Mouse (Mus musculus): ENCODE results near the gene Pde6d. TPM values are rescaled to one million over a fixed set of nuclear protein-coding genes. Genes with fewer than 3 reads are reported as not detected.
A peak's percentile ranks its signal among the peaks of the same experiment; 100 is the strongest.
"Not testable (repeated sequence)": the region's sequence is repeated elsewhere in the genome, so short reads cannot be mapped to it uniquely, and the experiment has no call there.

Gene Pde6d
- polyA plus RNA-seq, 1 experiment from 2014 or later, result 103 TPM

DNA sequence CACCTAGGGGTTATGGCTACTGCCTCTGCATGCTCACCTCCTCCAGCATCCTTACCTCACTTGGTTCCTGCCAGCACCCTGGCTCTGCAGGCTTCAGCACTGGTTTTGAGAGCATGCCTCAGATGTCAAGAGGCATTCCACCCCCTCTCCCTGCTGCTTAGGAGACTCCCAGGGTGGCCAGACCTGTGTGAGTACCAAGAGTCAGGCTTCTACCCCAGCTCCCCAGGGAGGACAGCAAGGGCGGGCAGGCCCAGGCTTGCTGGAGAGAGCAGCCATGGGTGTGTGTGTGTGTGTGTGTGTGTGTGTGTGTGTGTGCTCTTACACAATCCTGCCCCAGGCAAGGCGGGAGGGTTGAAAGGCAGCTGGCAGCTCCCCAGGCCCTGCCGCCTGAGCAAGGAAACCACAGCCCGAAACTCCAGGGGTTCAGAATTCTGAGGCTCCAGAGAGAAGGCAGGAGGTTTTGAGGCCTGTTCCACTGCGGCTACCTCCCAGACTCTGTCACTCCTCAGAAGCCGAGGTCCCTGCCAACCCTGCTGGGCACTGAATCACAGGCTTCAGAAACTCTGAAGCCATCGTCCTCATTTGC lies 60.0 kb downstream of the Pde6d start:
- no peak for ATAC-seq (ENCODE audit: low read depth)
- peak overlapping the region; percentile 61 for H3K27ac ChIP-seq (replicated peaks)
- 48% methylated on average over 7 of the region's 7 CpGs for WGBS

DNA sequence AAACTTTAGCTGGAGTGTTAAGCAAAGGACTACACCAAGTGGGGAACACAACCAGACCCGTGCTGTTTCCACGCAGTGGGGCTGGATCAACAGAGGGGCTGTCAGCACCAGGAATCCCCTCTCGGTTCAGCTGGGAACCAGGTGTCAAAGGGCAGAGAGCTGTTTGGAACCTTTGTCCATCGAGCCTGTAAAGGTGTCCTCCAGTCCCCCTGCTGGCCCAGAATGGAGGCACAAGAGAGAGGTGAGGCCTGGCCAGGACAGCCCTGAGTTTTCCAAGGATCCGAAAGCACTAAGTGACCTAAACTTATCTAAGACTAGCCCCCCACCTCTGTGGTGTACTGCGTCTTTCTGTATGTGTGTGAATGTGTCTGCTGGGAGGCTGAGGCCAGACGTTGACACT lies 62.1 kb downstream of the Pde6d start:
- H3K4me2 ChIP-seq, result no peak overlapping the region
- H3K9ac ChIP-seq, result no peak overlapping the region
- no peak for ATAC-seq (ENCODE audit: low read depth)
- no peaks in the 10 kb centered on the region for H3K9me3 ChIP-seq
- H3K4me3 ChIP-seq, result no peak overlapping the region
- H3K36me3 ChIP-seq, result no peaks in the 10 kb centered on the region
- peaks cover 25% of the 10 kb centered on the region for H3K4me1 ChIP-seq (replicated peaks)
- H3K27me3 ChIP-seq, result no peaks in the 10 kb centered on the region
- H3K27ac ChIP-seq (replicated peaks), result no peak overlapping the region
- 42% methylated on average over 7 of the region's 7 CpGs for WGBS

More for the DNA sequence above, 60.0 kb downstream of the Pde6d start:
- H3K9me3 ChIP-seq, result no peaks in the 10 kb centered on the region
- H3K4me3 ChIP-seq, result no peak overlapping the region
- H3K4me1 ChIP-seq (replicated peaks), result peaks cover 25% of the 10 kb centered on the region
- no peaks in the 10 kb centered on the region for H3K27me3 ChIP-seq
- H3K36me3 ChIP-seq, result no peaks in the 10 kb centered on the region
- no peak overlapping the region for H3K4me2 ChIP-seq
- H3K9ac ChIP-seq, result peak overlapping the region; percentile 50

DNA sequence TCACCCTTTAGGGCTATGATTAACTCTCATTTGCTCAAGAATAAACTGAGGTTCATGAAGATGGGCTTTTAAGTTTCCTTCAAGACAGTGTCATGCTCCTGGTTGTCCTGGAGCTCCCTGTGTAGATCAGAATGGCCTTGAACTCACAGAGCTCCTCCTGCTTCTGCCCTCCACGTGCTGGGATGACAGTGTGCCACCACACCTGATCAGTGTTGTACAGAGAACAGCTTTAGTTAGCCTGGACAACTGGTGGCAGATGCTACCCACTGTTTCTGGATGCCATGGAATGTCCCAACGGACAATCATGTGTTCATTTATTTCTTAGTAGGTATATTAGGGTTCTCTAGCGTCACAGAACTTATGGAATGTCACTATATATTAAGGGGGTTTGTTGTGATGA lies 65.4 kb downstream of the Pde6d start:
- Histone ChIP-seq H3K36me3 (no peaks in the 10 kb centered on the region), H3K9me3 (no peaks in the 10 kb centered on the region), H3K4me1 (replicated peaks) (peaks cover 4% of the 10 kb centered on the region), H3K27ac (replicated peaks) (no peak overlapping the region), H3K9ac (no peak overlapping the region), H3K4me2 (no peak overlapping the region), H3K27me3 (no peaks in the 10 kb centered on the region), H3K4me3 (no peak overlapping the region)
- 64% methylated on average over 3 of the region's 3 CpGs for WGBS
- no peak for ATAC-seq (ENCODE audit: low read depth)

DNA sequence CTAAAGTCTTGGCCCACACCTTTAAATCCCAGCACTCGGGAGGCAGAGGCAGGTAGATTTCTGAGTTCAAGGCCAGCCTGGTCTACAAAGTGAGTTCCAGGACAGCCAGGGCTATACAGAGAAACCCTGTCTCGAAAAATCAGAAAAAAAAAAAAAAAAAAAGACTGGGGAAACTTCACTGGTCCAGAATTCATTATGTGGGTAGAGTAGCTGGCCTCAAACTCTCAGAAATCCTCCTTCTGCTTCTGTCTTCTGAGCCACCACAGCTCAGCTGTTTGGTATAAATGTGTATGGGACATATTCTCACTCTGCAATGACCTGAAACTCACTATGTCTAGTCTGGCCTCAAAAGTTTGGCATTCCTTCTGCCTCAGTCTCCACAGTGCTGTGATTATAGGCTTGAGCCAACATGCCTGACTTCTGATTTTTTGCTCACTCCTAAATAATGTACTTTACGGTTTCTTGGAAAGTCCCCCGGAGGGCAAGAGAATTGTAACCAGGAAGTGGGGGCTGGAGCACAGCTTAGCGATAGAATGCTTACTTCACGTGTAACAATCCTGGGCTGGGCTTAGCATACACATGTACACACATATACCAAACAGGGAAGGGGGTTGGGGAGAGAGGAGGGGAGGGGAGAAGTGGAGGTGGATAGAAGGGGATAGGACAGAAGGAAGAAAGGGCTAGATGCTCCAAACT lies 66.6 kb downstream of the Pde6d start:
- no peak overlapping the region for H3K27ac ChIP-seq (replicated peaks)
- H3K9ac ChIP-seq, result no peak overlapping the region
- peaks cover 13% of the 10 kb centered on the region for H3K4me1 ChIP-seq (replicated peaks)
- H3K4me3 ChIP-seq, result no peak overlapping the region
- no peaks in the 10 kb centered on the region for H3K27me3 ChIP-seq
- H3K4me2 ChIP-seq, result no peak overlapping the region
- H3K9me3 ChIP-seq, result no peaks in the 10 kb centered on the region
- ATAC-seq (ENCODE audit: low read depth), result no peak
- no peaks in the 10 kb centered on the region for H3K36me3 ChIP-seq
- 76% methylated on average over 6 of the region's 6 CpGs for WGBS

DNA sequence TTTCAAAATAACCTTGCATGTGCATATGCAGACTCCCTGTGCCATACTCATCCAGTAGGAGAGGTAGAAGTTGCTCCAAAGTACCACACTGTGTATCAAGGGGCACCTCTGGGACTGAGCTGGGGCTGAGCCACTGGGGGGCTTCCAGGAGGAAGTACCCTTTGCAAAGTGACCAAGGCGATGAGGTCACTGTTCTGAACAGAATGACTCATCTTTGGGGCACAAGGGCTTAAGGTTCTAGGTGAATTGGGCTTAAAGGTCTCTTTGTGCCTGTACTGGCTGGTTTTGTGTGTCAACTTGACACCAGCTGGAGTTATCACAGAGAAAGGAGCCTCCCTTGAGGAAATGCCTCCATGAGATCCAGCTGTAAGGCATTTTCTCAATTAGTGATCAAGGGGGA lies 69.4 kb downstream of the Pde6d start:
- WGBS, result 67% methylated on average over 1 of the region's 1 CpGs
- ATAC-seq (ENCODE audit: low read depth); H3K27ac ChIP-seq (replicated peaks); H3K4me3 ChIP-seq; H3K9me3 ChIP-seq; H3K4me2 ChIP-seq; H3K9ac ChIP-seq; H3K27me3 ChIP-seq; H3K36me3 ChIP-seq: not testable (repeated sequence)
- peaks cover 28% of the 10 kb centered on the region for H3K4me1 ChIP-seq (replicated peaks)

DNA sequence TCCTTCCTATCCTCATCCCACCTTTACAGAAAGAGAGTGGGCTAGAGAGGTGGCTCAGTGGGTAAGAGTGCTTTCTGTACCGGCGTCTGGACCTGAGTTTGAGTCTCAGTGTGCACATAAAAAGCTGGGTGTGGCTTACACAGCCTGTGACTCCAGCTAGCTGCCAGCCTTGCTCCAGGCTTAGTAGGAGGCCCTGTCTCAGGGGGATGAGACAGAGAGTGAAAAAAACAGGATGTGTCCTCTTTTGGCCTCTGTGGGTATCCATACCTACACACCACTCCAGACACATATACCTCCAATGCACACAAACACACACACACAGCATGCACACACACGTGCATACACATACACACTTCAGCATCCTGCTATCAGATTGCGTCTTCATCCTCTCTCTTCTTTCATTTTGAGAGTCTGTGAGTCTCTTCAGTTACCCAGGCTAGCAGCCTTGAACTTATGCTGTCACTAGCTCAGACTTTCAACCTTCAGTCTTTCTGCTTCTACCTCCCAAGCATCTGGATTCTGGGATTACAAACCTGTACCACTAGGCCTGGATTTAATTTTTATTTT lies 70.2 kb downstream of the Pde6d start:
- H3K27me3 ChIP-seq, result no peaks in the 10 kb centered on the region
- no peaks in the 10 kb centered on the region for H3K36me3 ChIP-seq
- 0 out of 2 replicates have a peak, but pooled peaks have one; percentile 4 for ATAC-seq (ENCODE audit: low read depth)
- no peak overlapping the region for H3K4me3 ChIP-seq
- 78% methylated on average over 4 of the region's 4 CpGs for WGBS
- peak overlapping the region; percentile 75 for H3K27ac ChIP-seq (replicated peaks)
- H3K4me2 ChIP-seq, result no peak overlapping the region
- H3K9me3 ChIP-seq, result no peaks in the 10 kb centered on the region
- no peak overlapping the region for H3K9ac ChIP-seq
- H3K4me1 ChIP-seq (replicated peaks), result peaks cover 28% of the 10 kb centered on the region

DNA sequence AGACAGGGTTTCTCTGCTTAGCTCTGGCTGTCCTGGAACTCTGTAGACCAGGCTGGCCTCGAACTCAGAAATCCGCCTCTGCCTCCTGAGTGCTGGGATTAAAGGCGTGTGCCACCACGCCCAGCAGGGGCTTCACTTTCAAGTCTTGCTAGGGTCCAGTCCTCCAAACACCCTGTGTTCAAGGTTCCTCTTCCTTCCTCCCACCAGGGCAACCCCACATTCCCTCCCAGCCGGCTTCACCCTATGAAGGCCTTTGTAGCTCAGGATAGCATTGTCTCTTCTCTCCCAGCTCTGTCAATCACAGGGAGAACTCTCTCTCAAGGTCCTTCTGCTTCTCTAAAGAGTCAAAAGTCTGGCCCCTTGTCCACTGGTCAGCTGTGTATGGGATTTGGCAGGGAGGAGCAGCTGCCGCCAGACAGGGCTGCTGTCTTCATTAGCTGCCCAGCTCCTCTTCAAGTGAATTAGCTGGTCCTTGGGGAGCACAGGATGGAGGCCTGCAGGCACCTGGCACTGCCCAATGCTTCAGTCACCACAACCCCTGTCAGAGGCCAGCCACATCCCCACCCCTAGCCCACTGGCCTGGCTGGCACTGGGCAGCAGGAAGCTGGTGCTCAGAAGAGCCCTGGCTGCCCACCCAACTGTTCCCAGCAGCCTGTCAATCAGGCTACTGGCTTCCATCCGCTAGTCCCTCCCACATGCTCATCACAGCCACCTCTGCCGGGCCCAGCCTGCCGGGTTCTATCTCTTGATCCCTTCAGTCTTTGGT lies 71.6 kb downstream of the Pde6d start:
- Histone ChIP-seq H3K4me3 (no peak overlapping the region), H3K27ac (replicated peaks) (peak overlapping the region; percentile 75), H3K9ac (no peak overlapping the region), H3K4me1 (replicated peaks) (peaks cover 39% of the 10 kb centered on the region), H3K36me3 (no peaks in the 10 kb centered on the region), H3K27me3 (no peaks in the 10 kb centered on the region), H3K4me2 (no peak overlapping the region), H3K9me3 (no peaks in the 10 kb centered on the region)
- 46% methylated on average over 9 of the region's 9 CpGs for WGBS
- ATAC-seq (ENCODE audit: low read depth), result no peak

DNA sequence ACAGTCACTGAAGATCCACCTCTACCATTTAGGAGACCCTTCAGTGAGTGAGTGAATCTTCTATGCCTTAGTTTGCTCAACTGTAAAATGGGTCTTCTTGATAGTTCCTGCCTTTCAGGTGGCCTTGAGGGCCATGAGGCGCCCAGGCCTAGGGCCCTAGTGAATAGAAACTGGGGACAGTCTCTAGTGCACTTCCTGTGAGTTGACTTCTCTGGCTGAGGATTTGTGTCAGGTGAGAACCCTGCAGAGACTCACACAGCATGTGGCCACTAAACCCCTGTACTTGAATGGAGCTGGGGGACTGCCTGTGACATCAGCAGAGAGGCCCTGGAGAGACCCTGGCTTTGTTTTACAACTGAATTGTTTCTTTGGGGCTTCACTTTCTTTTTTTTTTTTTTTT lies 72.2 kb downstream of the Pde6d start:
- Histone ChIP-seq H3K9me3 (no peaks in the 10 kb centered on the region), H3K9ac (no peak overlapping the region), H3K27me3 (no peaks in the 10 kb centered on the region), H3K36me3 (no peaks in the 10 kb centered on the region), H3K4me1 (replicated peaks) (peaks cover 44% of the 10 kb centered on the region), H3K4me3 (no peak overlapping the region), H3K27ac (replicated peaks) (peak overlapping the region; percentile 75; the same call in 1 of the 2 replicates), H3K4me2 (no peak overlapping the region)
- 84% methylated on average over 1 of the region's 1 CpGs for WGBS
- no peak for ATAC-seq (ENCODE audit: low read depth)

DNA sequence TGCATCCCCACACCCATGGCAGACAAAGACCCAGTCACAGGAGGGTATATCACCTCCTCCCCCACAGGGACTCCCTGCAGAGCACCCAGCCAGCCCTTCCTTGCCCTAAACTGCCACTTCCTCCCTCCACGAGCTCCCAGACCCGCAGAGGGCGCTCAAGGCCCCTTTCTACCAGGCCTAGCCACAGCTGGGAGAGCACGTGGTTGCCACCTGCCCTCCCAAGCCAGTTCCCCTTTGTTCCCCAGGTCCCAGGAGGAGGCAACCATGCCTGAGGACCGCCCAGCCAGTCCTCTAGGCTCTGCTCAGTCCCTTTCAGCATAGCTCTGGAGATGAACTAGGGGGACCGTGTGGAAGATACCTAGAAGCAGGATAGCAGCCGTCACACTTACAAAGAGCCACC lies 73.0 kb downstream of the Pde6d start:
- 7% methylated on average over 7 of the region's 7 CpGs for WGBS
- Histone ChIP-seq H3K4me1 (replicated peaks) (peaks cover 53% of the 10 kb centered on the region), H3K4me2 (no peak overlapping the region), H3K36me3 (no peaks in the 10 kb centered on the region), H3K27me3 (no peaks in the 10 kb centered on the region), H3K9ac (peak overlapping the region; percentile 46), H3K27ac (replicated peaks) (peak overlapping the region; percentile 73), H3K4me3 (no peak overlapping the region), H3K9me3 (no peaks in the 10 kb centered on the region)
- peak; percentile 62 for ATAC-seq (ENCODE audit: low read depth)

DNA sequence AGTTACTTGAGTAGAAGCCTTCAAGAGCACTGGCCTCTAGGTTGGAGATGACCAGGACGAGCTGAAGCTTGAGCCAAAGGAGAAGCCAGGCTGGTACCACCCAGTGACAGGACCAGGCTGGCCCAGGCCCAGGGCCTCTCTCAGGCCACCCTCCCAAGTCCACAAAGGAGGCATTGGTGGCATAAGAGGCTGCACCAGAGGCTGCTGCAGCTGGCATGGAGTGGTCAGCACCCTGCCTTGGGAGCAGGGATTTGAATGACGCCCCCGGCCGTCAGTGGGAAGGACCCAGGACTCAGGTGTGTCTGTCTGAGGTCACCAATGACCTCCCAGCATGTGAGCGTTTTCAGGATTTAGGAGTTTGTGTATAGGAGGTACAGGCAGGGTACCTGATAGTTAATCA lies 74.6 kb downstream of the Pde6d start:
- H3K9me3 ChIP-seq, result no peaks in the 10 kb centered on the region
- WGBS, result 89% methylated on average over 5 of the region's 5 CpGs
- H3K36me3 ChIP-seq, result no peaks in the 10 kb centered on the region
- H3K4me2 ChIP-seq, result no peak overlapping the region
- H3K27me3 ChIP-seq, result no peaks in the 10 kb centered on the region
- H3K4me1 ChIP-seq (replicated peaks), result peaks cover 64% of the 10 kb centered on the region
- no peak overlapping the region for H3K4me3 ChIP-seq
- no peak overlapping the region for H3K9ac ChIP-seq
- ATAC-seq (ENCODE audit: low read depth), result no peak
- no peak overlapping the region for H3K27ac ChIP-seq (replicated peaks)

DNA sequence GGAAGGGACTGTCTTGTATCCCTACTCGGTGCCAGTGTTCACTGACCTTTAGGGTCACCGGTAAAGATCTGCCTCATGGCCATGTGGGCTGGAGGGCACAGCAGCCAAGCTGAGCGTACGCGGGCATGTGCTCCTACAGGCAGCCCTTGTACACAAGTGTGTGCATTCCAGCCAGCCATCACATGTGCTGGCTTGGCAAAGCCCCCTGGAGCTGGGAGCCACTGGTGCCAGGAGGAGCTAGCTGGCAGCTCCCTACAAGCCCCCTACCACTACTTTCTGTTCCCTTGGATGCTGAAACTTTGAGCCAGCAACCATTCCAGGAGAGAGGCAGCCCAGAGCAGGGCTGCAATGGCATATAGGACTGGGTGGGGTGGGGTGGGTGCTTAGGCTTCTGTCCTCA lies 76.0 kb downstream of the Pde6d start:
- H3K27me3 ChIP-seq, result no peaks in the 10 kb centered on the region
- peaks cover 70% of the 10 kb centered on the region for H3K4me1 ChIP-seq (replicated peaks)
- H3K9ac ChIP-seq, result peak overlapping the region; percentile 38; the same call in 1 of the 2 replicates
- no peak overlapping the region for H3K4me2 ChIP-seq
- no peak overlapping the region for H3K4me3 ChIP-seq
- 82% methylated on average over 5 of the region's 5 CpGs for WGBS
- no peaks in the 10 kb centered on the region for H3K9me3 ChIP-seq
- H3K36me3 ChIP-seq, result no peaks in the 10 kb centered on the region
- H3K27ac ChIP-seq (replicated peaks), result peak overlapping the region; percentile 98
- ATAC-seq (ENCODE audit: low read depth), result no peak

DNA sequence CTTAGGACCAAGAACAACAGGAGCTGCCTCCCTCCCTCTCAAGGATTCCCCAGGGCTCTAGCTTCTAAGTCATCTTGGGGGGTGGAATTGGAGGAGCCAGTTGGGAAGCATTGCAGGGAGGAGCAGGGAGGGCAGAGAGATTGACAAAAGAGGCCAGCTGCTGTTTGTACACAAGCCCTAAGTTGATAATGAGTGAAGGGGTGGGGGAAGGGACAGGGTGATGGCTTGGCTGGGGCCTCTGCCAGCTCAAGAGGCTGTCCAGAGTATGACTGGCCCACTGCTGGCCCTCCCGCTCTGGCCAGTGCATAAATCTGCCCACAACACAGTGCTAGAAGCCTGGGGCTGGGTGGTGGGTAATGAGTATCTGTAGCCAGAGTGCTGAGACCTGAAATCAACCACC lies 77.0 kb downstream of the Pde6d start:
- Histone ChIP-seq H3K4me3 (no peak overlapping the region; the same call in 1 of the 2 replicates), H3K4me1 (replicated peaks) (peaks cover 69% of the 10 kb centered on the region)
- WGBS, result 36% methylated on average over 1 of the region's 1 CpGs

More for the DNA sequence above, 77.0 kb downstream of the Pde6d start:
- no peaks in the 10 kb centered on the region for H3K36me3 ChIP-seq
- peak overlapping the region; percentile 75 for H3K4me2 ChIP-seq
- peak overlapping the region; percentile 98 for H3K27ac ChIP-seq (replicated peaks)
- H3K27me3 ChIP-seq, result no peaks in the 10 kb centered on the region
- ATAC-seq (ENCODE audit: low read depth), result no peak
- H3K9me3 ChIP-seq, result no peaks in the 10 kb centered on the region
- H3K9ac ChIP-seq, result peak overlapping the region; percentile 85
